Mouse (Mus musculus) liver, adult 2 months (tissue): ENCODE results near the gene Ptk7. TPM values are rescaled to one million over a fixed set of nuclear protein-coding genes. Genes with fewer than 3 reads are reported as not detected.

Experiments
- DNase-seq: peaks from one replicate; pipeline ENCODE4 v3.0.0-alpha.2; 2011; ENCODE audit warnings: low read depth, low spot score; ENCODE audit errors: extremely low read depth
- H3K27ac ChIP-seq: fragments of 200-500 bp; replicated peaks from 2 replicates; pipeline ENCODE4 v1.5.1; 2012; ENCODE audit warnings: low read depth, mild to moderate bottlenecking, control low read depth, inconsistent platforms, low read length; ENCODE audit not compliant: insufficient read depth
- H3K27me3 ChIP-seq: fragments of 200-500 bp; 2 replicates; pipeline ENCODE4 v1.6.1; 2012; ENCODE audit warnings: mild to moderate bottlenecking, moderate library complexity, low read length, inconsistent platforms; ENCODE audit not compliant: control insufficient read depth, insufficient read depth
- H3K36me3 ChIP-seq: fragments of 200-500 bp; 2 replicates; pipeline ENCODE4 v1.6.1; 2012; ENCODE audit warnings: low read length, inconsistent platforms; ENCODE audit not compliant: control insufficient read depth, insufficient read depth
- H3K4me1 ChIP-seq: fragments of 200-500 bp; 2 replicates; pipeline ENCODE4 v1.6.1; 2011; ENCODE audit warnings: low read length; ENCODE audit not compliant: control insufficient read depth, insufficient read depth
- H3K4me3 ChIP-seq: fragments of 200-500 bp; 2 replicates; pipeline ENCODE4 v1.5.1; 2011; ENCODE audit warnings: low read depth, mild to moderate bottlenecking, control low read depth, low read length, moderate library complexity; ENCODE audit not compliant: insufficient read depth
- H3K79me2 ChIP-seq: fragments of 200-500 bp; 2 replicates; pipeline ENCODE4 v1.6.1; 2012; ENCODE audit warnings: inconsistent platforms, mild to moderate bottlenecking, low read length, moderate library complexity; ENCODE audit not compliant: control insufficient read depth, insufficient read depth
- H3K9ac ChIP-seq: fragments of 200-500 bp; 2 replicates; pipeline ENCODE4 v1.6.1; 2012; ENCODE audit warnings: low read depth, mild to moderate bottlenecking, control low read depth, inconsistent platforms, low read length
- CTCF ChIP-seq: fragments of 200-500 bp; IDR thresholded peaks from 2 replicates; pipeline ENCODE4 v1.5.1; 2011; ENCODE audit warnings: low read depth, low read length, control low read depth
- POLR2A ChIP-seq: fragments of 200-500 bp; IDR thresholded peaks from 2 replicates; pipeline ENCODE4 v1.6.1; 2011; ENCODE audit warnings: low read length, control low read depth; ENCODE audit not compliant: insufficient read depth; ENCODE audit errors: extremely low read depth
- WGBS: fragments of 180-500 bp; shearing (Covaris S2); methylation state at CpG from one replicate; pipeline ENCODE4 v1.1.7; 2018; 5-methylcytosine and 5-hydroxymethylcytosine counted together
- polyA plus RNA-seq: library from polyadenylated mRNA; depleted of rRNA; stranded (reverse); fragments of >200 nt; gene quantifications from 2 replicates; pipeline ENCODE4 v1.2.3, GENCODE M21; 2012
- total RNA-seq: library from RNA; depleted of rRNA; stranded (reverse); fragments of >200 nt; gene quantifications from 2 replicates; pipeline ENCODE4 v1.2.3, GENCODE M21; 2014

The Ptk7 gene
- total and polyA plus RNA-seq, 2 experiments = 0.65 to 0.66 TPM

- peaks cover 7% of the 10 kb centered on the region; the same call in 1 of the 2 replicates for H3K4me1 ChIP-seq
- DNase-seq = no peak
- H3K9ac ChIP-seq = no peak overlapping the region
- no peak overlapping the region for H3K27ac ChIP-seq
- H3K27me3 ChIP-seq = no peaks in the 10 kb centered on the region
- peaks cover 13% of the 10 kb centered on the region; the same call in 1 of the 2 replicates for H3K79me2 ChIP-seq
- H3K36me3 ChIP-seq = no peaks in the 10 kb centered on the region
- no peak overlapping the region for H3K4me3 ChIP-seq
- WGBS = 91% methylated on average over 11 of the region's 11 CpGs
- TF ChIP-seq POLR2A (no peak), CTCF (no peak)
Measured at GRCm38 (mm10) chr17:46553469-46553868, 75.8 kb downstream of the Ptk7 start.

GRCm38 (mm10) chr17:46552841-46553423 is 76.4 kb downstream of the Ptk7 start:
- Histone ChIP-seq H3K79me2 (peaks cover 13% of the 10 kb centered on the region; the same call in 1 of the 2 replicates), H3K4me3 (peak overlapping the region; percentile 27), H3K4me1 (peaks cover 7% of the 10 kb centered on the region; the same call in 1 of the 2 replicates), H3K9ac (no peak overlapping the region), H3K36me3 (no peaks in the 10 kb centered on the region), H3K27ac (0 out of 2 replicates have a peak overlapping the region, but pooled peaks have one; percentile 24), H3K27me3 (no peaks in the 10 kb centered on the region)
- DNase-seq = peak; percentile 88
- 42% methylated on average over 24 of the region's 24 CpGs for WGBS
- TF ChIP-seq POLR2A (no peak), CTCF (no peak)

GRCm38 (mm10) chr17:46552151-46552550 is 77.2 kb downstream of the Ptk7 start:
- Histone ChIP-seq H3K9ac (no peak overlapping the region), H3K4me3 (no peak overlapping the region), H3K27me3 (no peaks in the 10 kb centered on the region), H3K27ac (no peak overlapping the region), H3K4me1 (peaks cover 7% of the 10 kb centered on the region; the same call in 1 of the 2 replicates), H3K79me2 (peaks cover 13% of the 10 kb centered on the region; the same call in 1 of the 2 replicates), H3K36me3 (no peaks in the 10 kb centered on the region)
- no peak for DNase-seq
- TF ChIP-seq POLR2A = no peak
- no peak for TF ChIP-seq CTCF
- 96% methylated on average over 7 of the region's 7 CpGs for WGBS

GRCm38 (mm10) chr17:46551369-46551768 is 77.9 kb downstream of the Ptk7 start:
- no peak overlapping the region for H3K27ac ChIP-seq
- H3K79me2 ChIP-seq = peaks cover 13% of the 10 kb centered on the region; the same call in 1 of the 2 replicates
- H3K27me3 ChIP-seq = no peaks in the 10 kb centered on the region
- H3K9ac ChIP-seq = no peak overlapping the region
- TF ChIP-seq POLR2A = no peak
- TF ChIP-seq CTCF = no peak
- 93% methylated on average over 6 of the region's 6 CpGs for WGBS
- H3K4me3 ChIP-seq = no peak overlapping the region
- peaks cover 8% of the 10 kb centered on the region; the same call in 1 of the 2 replicates for H3K4me1 ChIP-seq
- no peak for DNase-seq
- no peaks in the 10 kb centered on the region for H3K36me3 ChIP-seq

GRCm38 (mm10) chr17:46550904-46551303 is 78.4 kb downstream of the Ptk7 start:
- Histone ChIP-seq H3K9ac (no peak overlapping the region), H3K4me1 (peaks cover 9% of the 10 kb centered on the region; the same call in 1 of the 2 replicates), H3K27ac (no peak overlapping the region), H3K4me3 (no peak overlapping the region), H3K79me2 (peaks cover 12% of the 10 kb centered on the region; the same call in 1 of the 2 replicates), H3K36me3 (no peaks in the 10 kb centered on the region), H3K27me3 (no peaks in the 10 kb centered on the region)
- 95% methylated on average over 7 of the region's 7 CpGs for WGBS
- TF ChIP-seq CTCF (no peak), POLR2A (no peak)
- no peak for DNase-seq

GRCm38 (mm10) chr17:46549642-46550041 is 79.7 kb downstream of the Ptk7 start:
- H3K4me3 ChIP-seq = no peak overlapping the region
- WGBS = 95% methylated on average over 9 of the region's 9 CpGs
- H3K36me3 ChIP-seq = no peaks in the 10 kb centered on the region
- DNase-seq = no peak
- H3K9ac ChIP-seq = no peak overlapping the region
- no peaks in the 10 kb centered on the region; the same call in 1 of the 2 replicates for H3K79me2 ChIP-seq
- TF ChIP-seq POLR2A (no peak), CTCF (no peak)
- no peaks in the 10 kb centered on the region for H3K27me3 ChIP-seq
- peaks cover 9% of the 10 kb centered on the region for H3K4me1 ChIP-seq
- H3K27ac ChIP-seq = no peak overlapping the region
